Mouse (Mus musculus): ENCODE data around the gene Dnah11. TPM values are rescaled to one million over a fixed set of nuclear protein-coding genes. Genes with fewer than 3 reads are reported as not detected.

Gene Dnah11
- polyA plus RNA-seq, 1 experiment from 2014 or later, result 0.22 TPM

DNA sequence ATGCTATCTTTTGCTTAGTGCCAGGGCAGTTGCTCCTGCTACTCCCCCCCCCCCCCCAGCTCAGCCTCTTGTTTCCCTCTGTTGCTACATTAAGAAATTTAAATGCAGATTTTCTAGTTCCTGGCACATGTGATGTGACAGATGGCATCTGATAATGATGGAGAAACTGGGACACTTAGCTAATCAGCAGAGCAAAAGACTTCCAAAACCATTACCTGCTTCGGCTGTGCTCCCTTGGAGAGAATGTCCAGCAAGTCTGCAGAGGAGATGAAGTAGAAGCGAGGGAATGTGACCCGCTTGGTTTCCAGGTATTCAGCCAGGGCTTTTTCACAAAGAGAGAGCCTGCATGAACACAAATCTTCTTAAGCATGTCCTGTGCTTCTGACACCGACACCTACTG lies 94.3 kb downstream of the Dnah11 start:
- Histone ChIP-seq H3K9ac (replicated peaks; ENCODE audit: low read length) (no peak overlapping the region), H3K27me3 (ENCODE audit: insufficient read depth, low read length) (no peaks in the 10 kb centered on the region), H3K9me3 (ENCODE audit: low read length) (no peaks in the 10 kb centered on the region), H3K27ac (ENCODE audit: low read length) (no peak overlapping the region), H3K36me3 (ENCODE audit: insufficient read depth, low read length) (no peaks in the 10 kb centered on the region), H3K4me2 (replicated peaks; ENCODE audit: low read depth, low read length) (no peak overlapping the region), H3K4me1 (ENCODE audit: insufficient read depth, low read length) (no peaks in the 10 kb centered on the region), H3K4me3 (ENCODE audit: low read length) (no peak overlapping the region)
- 68% methylated on average over 4 of the region's 4 CpGs for WGBS
- ATAC-seq (ENCODE audit: low FRiP score, low TSS enrichment), result no peak

DNA sequence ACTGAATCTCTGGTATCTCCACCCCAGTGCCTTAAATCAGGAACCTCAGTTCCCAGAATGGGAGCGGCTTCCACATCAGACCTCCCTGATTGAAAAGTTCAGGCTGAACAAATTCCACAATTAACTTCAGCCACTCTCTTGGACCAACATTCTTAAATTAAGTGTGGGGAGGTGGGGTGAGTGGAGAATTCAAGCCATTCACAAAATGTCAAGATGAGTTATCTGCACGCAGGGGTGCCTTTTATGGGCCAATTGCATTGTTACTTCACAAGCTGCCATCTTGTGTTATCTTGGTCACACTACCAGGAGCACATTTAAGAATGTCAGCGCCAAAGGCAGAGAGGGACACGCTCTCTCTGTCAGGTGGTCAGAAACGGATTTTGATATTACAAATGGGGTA lies 99.1 kb downstream of the Dnah11 start:
- Histone ChIP-seq H3K9me3 (ENCODE audit: low read length) (no peaks in the 10 kb centered on the region), H3K36me3 (ENCODE audit: insufficient read depth, low read length) (no peaks in the 10 kb centered on the region), H3K27me3 (ENCODE audit: insufficient read depth, low read length) (no peaks in the 10 kb centered on the region), H3K4me2 (replicated peaks; ENCODE audit: low read depth, low read length) (no peak overlapping the region), H3K4me1 (ENCODE audit: insufficient read depth, low read length) (no peaks in the 10 kb centered on the region), H3K9ac (replicated peaks; ENCODE audit: low read length) (no peak overlapping the region), H3K27ac (ENCODE audit: low read length) (no peak overlapping the region), H3K4me3 (ENCODE audit: low read length) (no peak overlapping the region)
- WGBS, result 73% methylated on average over 5 of the region's 5 CpGs
- ATAC-seq (ENCODE audit: low FRiP score, low TSS enrichment), result no peak

DNA sequence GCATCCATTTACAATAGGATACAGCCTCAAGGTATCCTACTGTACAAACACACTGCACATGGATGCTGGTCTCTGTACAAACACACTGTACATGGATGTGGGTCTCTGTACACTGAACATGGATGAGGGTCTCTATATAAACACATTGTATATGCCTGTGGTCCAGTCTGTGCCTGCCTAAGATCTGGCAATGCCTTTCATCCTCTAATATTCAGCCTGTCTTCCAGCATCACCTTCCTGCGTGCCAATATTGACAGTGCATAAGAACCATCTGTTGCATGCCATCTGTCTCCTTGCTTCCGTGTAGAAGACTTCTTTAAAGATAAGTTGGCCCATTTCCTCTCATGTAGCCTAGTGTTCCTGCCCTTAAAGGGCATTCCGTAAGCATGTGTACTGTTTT lies 100.6 kb downstream of the Dnah11 start:
- Histone ChIP-seq H3K9me3 (ENCODE audit: low read length) (no peaks in the 10 kb centered on the region), H3K27ac (ENCODE audit: low read length) (no peak overlapping the region), H3K4me3 (ENCODE audit: low read length) (no peak overlapping the region), H3K27me3 (ENCODE audit: insufficient read depth, low read length) (no peaks in the 10 kb centered on the region), H3K4me2 (replicated peaks; ENCODE audit: low read depth, low read length) (no peak overlapping the region), H3K36me3 (ENCODE audit: insufficient read depth, low read length) (no peaks in the 10 kb centered on the region), H3K9ac (replicated peaks; ENCODE audit: low read length) (no peak overlapping the region), H3K4me1 (ENCODE audit: insufficient read depth, low read length) (no peaks in the 10 kb centered on the region)
- 78% methylated on average over 3 of the region's 3 CpGs for WGBS
- ATAC-seq (ENCODE audit: low FRiP score, low TSS enrichment), result no peak

DNA sequence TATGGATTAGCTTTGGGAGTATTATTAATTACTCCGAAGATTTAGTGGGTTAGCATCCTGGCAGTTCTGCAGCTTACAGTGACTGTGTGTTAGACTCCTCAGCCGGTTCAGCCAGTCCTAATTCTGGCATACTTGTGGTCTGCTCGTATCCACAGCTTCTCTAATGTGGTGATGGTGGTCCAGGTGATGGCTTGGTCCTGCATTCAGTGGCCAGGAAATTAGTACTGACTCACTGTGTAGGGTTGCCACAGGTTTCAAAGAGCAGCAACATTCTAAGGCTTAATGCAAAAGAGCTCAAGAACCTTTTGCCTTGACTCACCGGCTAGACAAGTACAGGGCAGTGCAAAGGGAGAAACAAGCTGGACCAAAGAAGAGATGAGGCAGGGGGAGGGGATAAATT lies 103.9 kb downstream of the Dnah11 start:
- H3K4me1 ChIP-seq (ENCODE audit: insufficient read depth, low read length), result no peaks in the 10 kb centered on the region
- no peaks in the 10 kb centered on the region for H3K9me3 ChIP-seq (ENCODE audit: low read length)
- ATAC-seq (ENCODE audit: low FRiP score, low TSS enrichment), result no peak
- H3K36me3 ChIP-seq (ENCODE audit: insufficient read depth, low read length), result no peaks in the 10 kb centered on the region
- WGBS, result 90% methylated on average over 4 of the region's 4 CpGs
- no peak overlapping the region for H3K27ac ChIP-seq (ENCODE audit: low read length)
- H3K4me3 ChIP-seq (ENCODE audit: low read length), result no peak overlapping the region
- H3K9ac ChIP-seq (replicated peaks; ENCODE audit: low read length), result no peak overlapping the region
- no peaks in the 10 kb centered on the region for H3K27me3 ChIP-seq (ENCODE audit: insufficient read depth, low read length)
- H3K4me2 ChIP-seq (replicated peaks; ENCODE audit: low read depth, low read length), result no peak overlapping the region

DNA sequence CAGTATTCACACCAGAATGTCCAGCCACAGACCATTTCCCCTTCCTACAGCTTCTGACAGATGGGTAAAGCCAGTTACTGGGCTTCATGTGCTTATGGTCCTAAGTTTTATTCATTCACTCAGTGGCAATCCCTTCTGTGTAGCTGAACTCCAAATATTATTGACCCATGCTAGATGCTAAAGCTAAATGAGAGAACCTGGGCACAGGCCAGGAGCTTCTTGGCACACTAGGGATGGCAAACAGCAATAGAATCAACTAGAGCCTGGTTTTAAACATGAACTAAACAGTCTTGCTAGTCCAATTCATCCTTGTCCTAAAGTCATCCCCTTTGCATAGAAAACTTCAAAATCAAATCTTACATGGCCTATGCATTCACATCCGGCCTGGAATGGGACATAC lies 113.6 kb downstream of the Dnah11 start:
- no peak for ATAC-seq (ENCODE audit: low FRiP score, low TSS enrichment)
- Histone ChIP-seq H3K27ac (ENCODE audit: low read length) (no peak overlapping the region), H3K4me1 (ENCODE audit: insufficient read depth, low read length) (no peaks in the 10 kb centered on the region), H3K9ac (replicated peaks; ENCODE audit: low read length) (no peak overlapping the region), H3K36me3 (ENCODE audit: insufficient read depth, low read length) (no peaks in the 10 kb centered on the region), H3K4me2 (replicated peaks; ENCODE audit: low read depth, low read length) (no peak overlapping the region), H3K4me3 (ENCODE audit: low read length) (no peak overlapping the region), H3K27me3 (ENCODE audit: insufficient read depth, low read length) (no peaks in the 10 kb centered on the region), H3K9me3 (ENCODE audit: low read length) (no peaks in the 10 kb centered on the region)
- WGBS, result 80% methylated on average over 1 of the region's 1 CpGs

DNA sequence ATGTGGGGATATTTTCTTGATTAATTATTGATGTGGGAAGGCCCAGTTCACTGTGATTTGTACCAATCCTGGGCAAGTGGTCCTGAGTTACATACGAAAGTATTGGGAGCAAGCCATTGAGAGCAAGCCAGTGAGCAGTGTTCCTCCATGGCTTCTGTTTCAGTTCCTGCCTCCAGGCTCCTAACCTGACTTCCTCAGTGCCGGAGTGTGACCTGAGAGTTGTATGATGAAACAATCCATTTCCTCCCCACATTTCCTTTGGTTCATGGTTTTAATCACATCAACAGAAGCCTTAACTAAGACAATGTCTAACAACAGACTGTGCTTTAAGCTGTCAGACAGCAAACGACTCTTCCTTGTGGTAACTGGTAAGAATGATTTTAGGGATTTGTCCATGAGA lies 114.0 kb downstream of the Dnah11 start:
- no peaks in the 10 kb centered on the region for H3K27me3 ChIP-seq (ENCODE audit: insufficient read depth, low read length)
- no peak overlapping the region for H3K4me3 ChIP-seq (ENCODE audit: low read length)
- no peak overlapping the region for H3K27ac ChIP-seq (ENCODE audit: low read length)
- H3K4me2 ChIP-seq (replicated peaks; ENCODE audit: low read depth, low read length), result no peak overlapping the region
- no peak for ATAC-seq (ENCODE audit: low FRiP score, low TSS enrichment)
- no peaks in the 10 kb centered on the region for H3K36me3 ChIP-seq (ENCODE audit: insufficient read depth, low read length)
- H3K9me3 ChIP-seq (ENCODE audit: low read length), result no peaks in the 10 kb centered on the region
- no peak overlapping the region for H3K9ac ChIP-seq (replicated peaks; ENCODE audit: low read length)
- WGBS, result 80% methylated on average over 3 of the region's 3 CpGs
- H3K4me1 ChIP-seq (ENCODE audit: insufficient read depth, low read length), result no peaks in the 10 kb centered on the region

DNA sequence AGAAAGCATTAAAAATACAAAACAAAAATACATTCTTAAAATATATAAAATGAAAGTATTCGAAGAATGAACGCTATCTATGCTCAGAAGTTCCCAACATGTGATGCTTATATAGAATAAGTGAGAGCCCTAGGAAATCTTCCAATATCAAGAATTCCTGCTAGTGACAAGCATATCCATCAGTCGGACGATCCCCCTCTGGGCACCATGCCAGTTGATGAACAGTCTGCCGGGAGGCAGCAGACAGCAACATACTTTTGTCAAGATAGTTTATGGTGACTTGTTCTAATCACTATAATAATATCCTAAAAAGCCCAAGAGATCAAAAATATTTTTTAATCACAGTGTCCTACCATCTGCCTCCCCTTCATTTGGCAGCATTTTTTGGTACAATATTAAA lies 114.7 kb downstream of the Dnah11 start:
- Histone ChIP-seq H3K36me3 (ENCODE audit: insufficient read depth, low read length) (no peaks in the 10 kb centered on the region), H3K4me3 (ENCODE audit: low read length) (no peak overlapping the region)
- 72% methylated on average over 5 of the region's 5 CpGs for WGBS

DNA sequence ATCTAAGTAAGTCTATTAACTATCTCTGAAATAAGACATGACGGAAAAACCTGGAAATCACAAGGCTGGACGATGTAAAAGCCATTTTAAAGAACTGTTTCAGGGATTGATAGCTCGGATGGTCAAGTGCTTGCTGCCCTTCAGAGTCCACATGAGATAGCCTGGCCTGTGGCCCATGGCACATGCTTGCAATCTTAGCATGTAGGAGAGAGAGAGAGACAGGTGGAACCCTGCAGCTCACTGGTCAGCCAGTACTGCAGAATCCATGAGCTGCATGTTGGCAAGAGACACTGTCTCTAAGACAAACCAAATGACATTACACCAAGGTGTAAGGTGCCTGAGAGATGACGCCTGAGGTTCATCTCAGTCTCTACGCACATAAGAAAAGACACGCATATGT lies 118.4 kb downstream of the Dnah11 start:
- Histone ChIP-seq H3K36me3 (ENCODE audit: insufficient read depth, low read length) (no peaks in the 10 kb centered on the region), H3K9me3 (ENCODE audit: low read length) (no peaks in the 10 kb centered on the region), H3K9ac (replicated peaks; ENCODE audit: low read length) (no peak overlapping the region), H3K4me1 (ENCODE audit: insufficient read depth, low read length) (no peaks in the 10 kb centered on the region), H3K4me2 (replicated peaks; ENCODE audit: low read depth, low read length) (no peak overlapping the region), H3K27ac (ENCODE audit: low read length) (no peak overlapping the region), H3K4me3 (ENCODE audit: low read length) (no peak overlapping the region), H3K27me3 (ENCODE audit: insufficient read depth, low read length) (no peaks in the 10 kb centered on the region)
- WGBS, result 94% methylated on average over 6 of the region's 6 CpGs
- ATAC-seq (ENCODE audit: low FRiP score, low TSS enrichment), result no peak

More for the DNA sequence above, 114.7 kb downstream of the Dnah11 start:
- Histone ChIP-seq H3K4me2 (replicated peaks; ENCODE audit: low read depth, low read length) (no peak overlapping the region), H3K9me3 (ENCODE audit: low read length) (no peaks in the 10 kb centered on the region), H3K27ac (ENCODE audit: low read length) (no peak overlapping the region), H3K9ac (replicated peaks; ENCODE audit: low read length) (no peak overlapping the region), H3K27me3 (ENCODE audit: insufficient read depth, low read length) (no peaks in the 10 kb centered on the region), H3K4me1 (ENCODE audit: insufficient read depth, low read length) (no peaks in the 10 kb centered on the region)
- ATAC-seq (ENCODE audit: low FRiP score, low TSS enrichment), result no peak

DNA sequence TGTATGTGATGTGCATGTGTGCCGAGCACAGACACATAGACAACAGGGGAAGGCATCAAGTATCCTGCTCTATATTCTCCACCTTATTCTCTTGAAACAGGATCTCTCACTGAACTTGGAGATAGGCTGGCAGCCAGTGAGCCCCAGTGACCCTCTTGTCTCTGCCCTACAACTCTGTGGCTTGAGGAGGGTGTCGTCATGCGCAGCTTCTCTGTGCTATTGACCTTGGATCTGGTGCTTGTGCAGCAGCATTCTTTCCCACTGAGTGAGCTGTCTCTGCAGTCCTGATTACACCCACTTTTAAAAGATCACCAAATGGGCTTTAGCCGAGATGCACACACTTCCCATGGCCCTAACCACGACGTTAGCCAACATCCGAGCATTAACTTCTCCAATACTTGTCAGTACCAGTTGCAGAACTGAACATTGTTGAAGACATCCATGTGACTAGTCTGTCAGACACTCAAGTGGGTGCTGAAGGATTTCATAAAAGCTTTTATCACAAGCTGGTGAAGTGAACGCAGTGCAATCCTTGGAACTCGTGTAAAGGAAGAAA lies 120.3 kb downstream of the Dnah11 start:
- Histone ChIP-seq H3K4me2 (replicated peaks; ENCODE audit: low read depth, low read length) (no peak overlapping the region), H3K4me1 (ENCODE audit: insufficient read depth, low read length) (no peaks in the 10 kb centered on the region), H3K36me3 (ENCODE audit: insufficient read depth, low read length) (no peaks in the 10 kb centered on the region), H3K9ac (replicated peaks; ENCODE audit: low read length) (no peak overlapping the region), H3K27me3 (ENCODE audit: insufficient read depth, low read length) (no peaks in the 10 kb centered on the region), H3K27ac (ENCODE audit: low read length) (no peak overlapping the region), H3K4me3 (ENCODE audit: low read length) (no peak overlapping the region), H3K9me3 (ENCODE audit: low read length) (no peaks in the 10 kb centered on the region)
- WGBS, result 58% methylated on average over 9 of the region's 9 CpGs
- no peak for ATAC-seq (ENCODE audit: low FRiP score, low TSS enrichment)

DNA sequence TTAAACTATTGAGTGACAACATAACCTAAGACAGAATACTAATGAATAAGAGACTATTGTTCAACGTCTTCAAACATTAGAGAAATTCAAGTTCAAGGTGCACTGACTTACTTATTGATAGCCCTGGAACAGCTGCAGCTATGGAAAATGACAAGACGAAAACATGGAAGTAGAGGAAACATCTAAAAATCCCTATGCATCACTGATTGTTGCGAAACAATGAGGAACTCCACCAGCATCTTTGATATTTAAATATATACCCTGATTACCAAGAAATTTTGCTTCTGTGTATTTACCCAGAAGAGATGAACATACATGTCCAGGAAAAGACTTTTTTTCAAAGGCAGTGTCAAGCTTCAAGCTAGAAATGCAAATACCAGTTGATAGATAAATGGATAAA lies 122.0 kb downstream of the Dnah11 start:
- 69% methylated on average over 3 of the region's 3 CpGs for WGBS
- Histone ChIP-seq H3K4me3 (ENCODE audit: low read length) (no peak overlapping the region), H3K27me3 (ENCODE audit: insufficient read depth, low read length) (no peaks in the 10 kb centered on the region), H3K4me1 (ENCODE audit: insufficient read depth, low read length) (no peaks in the 10 kb centered on the region), H3K4me2 (replicated peaks; ENCODE audit: low read depth, low read length) (no peak overlapping the region), H3K9ac (replicated peaks; ENCODE audit: low read length) (no peak overlapping the region), H3K27ac (ENCODE audit: low read length) (no peak overlapping the region), H3K36me3 (ENCODE audit: insufficient read depth, low read length) (no peaks in the 10 kb centered on the region), H3K9me3 (ENCODE audit: low read length) (no peaks in the 10 kb centered on the region)
- ATAC-seq (ENCODE audit: low FRiP score, low TSS enrichment), result no peak

All from kidney, embryonic 16.5 days (tissue).